Mouse (Mus musculus): ENCODE measurements around the gene Sh3bgr. TPM values are rescaled to one million over a fixed set of nuclear protein-coding genes. Genes with fewer than 3 reads are reported as not detected.
A peak's percentile ranks its signal among the peaks of the same experiment; 100 is the strongest.

The Sh3bgr gene
- total RNA-seq (2014; fragmentation: Nextera tagmentation) (2.6 TPM in 1 of 2 replicates, not detected in the other), total RNA-seq (2017) (not detected in 2 replicates)

DNA sequence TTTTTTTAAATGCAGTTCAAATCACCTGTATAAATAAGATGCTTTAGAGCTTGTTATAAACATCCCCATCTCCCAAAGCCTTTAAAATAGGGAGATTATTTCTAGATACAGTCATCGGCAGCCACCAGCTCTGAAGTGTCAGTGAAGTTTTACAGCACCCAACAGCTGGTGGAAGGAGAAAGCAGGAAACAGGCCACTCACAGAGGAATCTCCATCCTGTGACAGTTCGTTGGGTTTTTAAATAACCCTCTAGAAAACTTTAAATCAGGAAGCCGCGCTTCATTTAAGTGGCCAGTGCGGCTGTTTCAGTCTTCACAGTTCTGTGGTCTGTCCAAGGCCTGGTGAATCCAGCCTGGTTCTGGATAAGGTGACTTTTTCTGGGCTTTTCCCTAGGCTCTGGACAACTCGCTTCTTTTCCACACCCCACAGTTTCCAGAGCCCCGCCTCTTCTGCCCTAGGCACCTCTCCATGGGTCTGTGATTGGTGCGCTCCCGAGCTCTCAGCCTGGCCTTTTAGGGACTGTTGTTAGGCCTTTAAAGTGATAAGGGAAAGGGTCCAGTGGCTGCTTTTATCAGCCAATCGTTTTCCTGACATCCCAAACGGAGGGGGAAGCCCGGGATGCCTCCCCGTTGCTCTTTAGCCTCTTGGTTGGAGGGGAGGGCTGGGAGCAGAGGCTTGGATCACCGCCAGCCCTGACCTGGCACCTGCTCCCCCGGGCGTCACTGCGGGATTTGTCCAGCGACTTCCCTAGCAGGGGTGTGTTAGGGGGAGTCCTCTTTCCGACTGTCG is at the start of gene Sh3bgr:
TSS of gene Sh3bgr (plus strand) at position 538 of the 789 bp plus-strand sequence.
- ATAC-seq (replicated peaks; ENCODE audit: low FRiP score, low TSS enrichment, poor library complexity, severe bottlenecking): peak; percentile 23; the same call in 1 of the 2 replicates

DNA sequence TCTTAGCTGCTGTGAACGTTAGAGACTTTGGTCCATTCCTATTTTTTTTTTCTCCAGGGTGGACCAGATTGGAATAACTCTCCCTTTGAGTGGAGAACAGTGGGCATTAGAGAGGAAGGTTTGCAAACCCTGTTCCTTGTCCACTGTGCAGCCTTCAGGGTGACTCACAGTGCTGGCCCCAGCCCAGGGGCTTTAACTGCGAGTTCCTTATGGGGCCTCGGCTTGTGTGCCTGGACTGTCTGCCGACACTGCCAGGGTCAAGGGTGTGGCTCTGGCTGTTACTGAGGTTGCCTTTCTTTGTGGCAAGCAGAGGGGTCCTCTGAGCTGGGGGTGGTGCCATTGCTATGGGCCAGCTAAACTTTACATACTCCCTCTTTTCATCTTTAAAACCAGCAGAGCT is 49.3 kb upstream of the Sh3bgr start:
- no peak for ATAC-seq (replicated peaks; ENCODE audit: low FRiP score, low TSS enrichment, poor library complexity, severe bottlenecking)

DNA sequence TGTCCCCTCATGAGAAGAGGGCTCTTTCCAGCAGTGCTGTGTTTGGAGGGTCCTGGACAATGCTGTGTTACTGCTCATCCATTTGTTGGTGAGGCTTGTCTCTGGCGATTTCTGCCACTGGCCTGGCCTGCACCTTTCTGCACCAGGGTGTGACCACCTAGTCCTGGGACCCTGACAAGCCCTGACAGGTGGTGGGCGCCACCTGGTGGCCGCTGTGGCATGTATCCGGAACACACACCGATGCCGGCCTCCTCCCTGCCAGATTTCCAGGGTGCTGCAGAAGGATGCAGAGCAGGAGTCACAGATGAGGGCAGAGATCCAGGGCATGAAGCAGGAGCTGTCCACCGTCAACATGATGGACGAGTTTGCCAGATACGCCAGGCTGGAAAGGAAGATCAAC is 48.7 kb upstream of the Sh3bgr start:
- ATAC-seq (replicated peaks; ENCODE audit: low FRiP score, low TSS enrichment, poor library complexity, severe bottlenecking): peak; percentile 83

DNA sequence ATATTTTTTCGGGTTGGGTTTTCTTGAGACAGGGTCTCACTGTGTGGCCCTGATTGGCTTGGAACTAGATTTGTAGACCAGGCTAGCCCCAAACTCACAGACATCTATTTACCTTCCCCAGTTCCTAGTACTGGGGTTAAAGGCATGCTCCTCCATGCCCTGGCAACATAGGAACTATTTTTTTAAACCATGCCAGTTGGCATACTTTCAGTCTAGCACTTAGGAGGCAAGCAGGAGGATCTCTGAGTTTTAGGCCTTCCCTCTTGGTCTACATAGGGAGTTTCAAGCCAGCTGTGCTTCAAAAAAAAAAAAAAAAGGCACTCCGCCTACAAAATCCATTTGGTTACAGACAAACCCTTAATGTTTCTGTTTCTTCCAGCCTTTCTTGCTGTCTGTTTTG is 45.8 kb upstream of the Sh3bgr start:
- ATAC-seq (replicated peaks; ENCODE audit: low FRiP score, low TSS enrichment, poor library complexity, severe bottlenecking): no peak

GRCm38 (mm10) chr16:96156019-96156418 is 44.2 kb upstream of the Sh3bgr start:
- ATAC-seq (replicated peaks; ENCODE audit: low FRiP score, low TSS enrichment, poor library complexity, severe bottlenecking): no peak

DNA sequence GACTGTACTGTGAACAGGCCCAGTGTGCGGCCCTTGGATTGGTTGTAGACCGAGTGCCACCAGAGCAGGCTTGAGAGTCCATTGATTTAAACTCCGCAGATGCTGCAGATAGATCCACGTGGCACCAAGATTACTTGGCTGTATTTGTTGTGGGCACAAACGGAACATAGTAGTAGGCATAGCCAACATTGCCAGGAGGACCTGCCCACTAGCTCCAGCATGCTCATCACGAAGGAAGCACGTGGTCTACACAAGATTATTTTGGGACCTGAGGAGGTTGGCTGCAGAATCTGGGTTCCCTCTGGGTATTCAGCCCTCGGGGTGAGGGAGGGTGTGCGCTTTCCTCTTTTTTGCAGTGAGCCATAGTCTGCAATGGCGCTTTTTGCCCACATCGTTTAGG is 43.1 kb upstream of the Sh3bgr start:
- no peak for ATAC-seq (replicated peaks; ENCODE audit: low FRiP score, low TSS enrichment, poor library complexity, severe bottlenecking)

GRCm38 (mm10) chr16:96158511-96159080 is 41.7 kb upstream of the Sh3bgr start:
- peak; percentile 4; the same call in 1 of the 2 replicates for ATAC-seq (replicated peaks; ENCODE audit: low FRiP score, low TSS enrichment, poor library complexity, severe bottlenecking)

DNA sequence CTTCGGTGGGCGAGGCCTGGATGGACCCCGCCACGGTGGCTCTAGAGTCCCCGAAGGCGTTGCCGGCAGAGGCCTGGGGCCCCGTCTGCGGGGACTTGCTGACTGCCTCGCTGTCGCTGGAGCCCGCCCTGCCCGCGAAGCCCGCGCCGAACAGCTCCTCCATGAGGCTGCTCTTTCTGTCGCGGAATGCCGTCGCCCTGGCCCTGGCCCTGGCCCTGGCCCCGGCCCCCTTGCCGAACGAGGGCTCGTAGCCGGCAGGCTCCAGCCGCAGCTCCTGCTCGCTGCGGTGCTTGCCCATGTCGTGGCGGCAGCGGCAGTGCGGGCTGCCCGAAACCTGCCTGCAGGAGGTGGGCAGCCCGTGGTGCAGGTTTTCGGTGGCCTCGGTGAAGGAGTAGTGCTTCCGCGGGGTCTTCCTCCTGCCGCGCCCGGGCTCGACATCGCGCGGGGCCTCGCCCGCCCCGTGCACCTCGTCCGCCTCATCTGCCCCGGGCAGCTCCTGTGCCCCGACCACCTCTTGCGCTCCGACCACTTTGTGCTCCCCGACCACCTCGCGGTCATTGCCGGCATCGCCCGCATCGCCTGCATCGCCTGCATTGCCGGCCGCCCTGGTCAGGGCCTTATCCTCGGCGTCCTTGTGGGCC is 41.0 kb upstream of the Sh3bgr start:
- ATAC-seq (replicated peaks; ENCODE audit: low FRiP score, low TSS enrichment, poor library complexity, severe bottlenecking): peak; percentile 82

DNA sequence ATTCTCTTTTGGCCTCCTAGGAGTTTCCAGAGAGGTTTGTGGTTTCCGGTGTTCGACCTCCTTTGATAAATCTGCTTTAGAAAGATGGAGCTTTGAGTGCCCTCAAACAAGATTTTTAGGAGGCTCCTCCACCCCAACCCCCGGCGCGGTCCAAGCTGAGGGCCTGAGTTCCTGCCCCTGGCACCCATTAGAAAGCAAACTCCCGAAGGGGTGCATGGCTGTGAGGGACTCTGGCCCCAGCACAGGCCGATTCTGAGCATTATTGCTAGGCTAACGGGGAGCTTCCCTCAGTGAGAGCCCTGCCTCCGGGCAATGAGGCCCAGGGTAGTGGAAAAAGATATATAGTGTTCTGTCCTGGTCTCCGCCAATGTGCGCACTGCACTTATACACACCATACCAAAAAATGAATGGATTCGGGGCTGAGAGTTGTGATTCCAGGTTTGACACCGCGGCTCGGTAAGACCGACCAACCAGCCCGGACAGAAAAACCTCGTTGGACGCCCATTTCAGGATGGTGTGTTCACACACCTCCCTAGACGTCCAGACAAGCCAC is 40.4 kb upstream of the Sh3bgr start:
- ATAC-seq (replicated peaks; ENCODE audit: low FRiP score, low TSS enrichment, poor library complexity, severe bottlenecking): no peak

- no peak for ATAC-seq (replicated peaks; ENCODE audit: low FRiP score, low TSS enrichment, poor library complexity, severe bottlenecking)
These were observed 39.3 kb upstream of the Sh3bgr start for GRCm38 (mm10) chr16:96160927-96161326.

DNA sequence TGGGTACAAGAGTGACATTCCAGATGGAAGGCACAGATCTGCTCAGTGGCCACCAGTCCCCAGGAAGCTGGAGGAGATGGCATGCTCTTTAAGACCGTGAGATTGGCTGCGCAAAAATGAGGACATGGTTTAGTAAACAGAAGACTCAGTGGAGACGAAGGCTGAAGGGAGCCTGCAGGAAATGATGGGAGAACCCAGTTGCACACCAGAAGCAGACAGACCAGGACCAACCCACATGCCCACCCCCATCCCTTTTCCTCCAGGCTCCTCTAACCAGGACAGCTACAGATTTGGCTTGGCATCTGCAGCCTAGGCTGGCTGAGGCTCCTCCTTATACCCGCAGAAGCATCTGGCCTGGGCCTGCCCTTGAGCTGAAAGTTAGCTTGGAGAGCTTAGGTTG is 38.9 kb upstream of the Sh3bgr start:
- no peak for ATAC-seq (replicated peaks; ENCODE audit: low FRiP score, low TSS enrichment, poor library complexity, severe bottlenecking)

- ATAC-seq (replicated peaks; ENCODE audit: low FRiP score, low TSS enrichment, poor library complexity, severe bottlenecking): no peak
These were observed 34.5 kb upstream of the Sh3bgr start for GRCm38 (mm10) chr16:96165723-96166264.

DNA sequence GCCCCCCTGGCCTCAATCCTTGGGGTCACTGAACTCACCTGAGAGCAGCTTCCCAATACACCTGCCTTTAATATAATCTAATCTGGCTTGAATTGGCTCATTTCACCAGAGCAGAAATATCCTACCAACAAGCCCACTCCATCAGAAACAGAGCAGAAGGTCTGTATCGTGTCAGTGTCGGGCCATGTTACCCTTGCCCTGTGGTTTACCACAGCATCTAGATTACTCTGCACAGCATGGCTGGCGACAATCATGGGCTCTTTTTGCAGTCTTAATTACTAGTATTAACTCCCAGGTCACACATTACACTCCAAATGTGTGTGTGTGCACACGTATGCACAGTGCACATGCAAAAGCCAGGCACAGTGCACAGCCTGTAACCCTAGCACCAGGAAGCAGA is 31.4 kb upstream of the Sh3bgr start:
- ATAC-seq (replicated peaks; ENCODE audit: low FRiP score, low TSS enrichment, poor library complexity, severe bottlenecking): peak; percentile 72

- no peak for ATAC-seq (replicated peaks; ENCODE audit: low FRiP score, low TSS enrichment, poor library complexity, severe bottlenecking)
These were observed 26.6 kb upstream of the Sh3bgr start for GRCm38 (mm10) chr16:96173648-96174047.

DNA sequence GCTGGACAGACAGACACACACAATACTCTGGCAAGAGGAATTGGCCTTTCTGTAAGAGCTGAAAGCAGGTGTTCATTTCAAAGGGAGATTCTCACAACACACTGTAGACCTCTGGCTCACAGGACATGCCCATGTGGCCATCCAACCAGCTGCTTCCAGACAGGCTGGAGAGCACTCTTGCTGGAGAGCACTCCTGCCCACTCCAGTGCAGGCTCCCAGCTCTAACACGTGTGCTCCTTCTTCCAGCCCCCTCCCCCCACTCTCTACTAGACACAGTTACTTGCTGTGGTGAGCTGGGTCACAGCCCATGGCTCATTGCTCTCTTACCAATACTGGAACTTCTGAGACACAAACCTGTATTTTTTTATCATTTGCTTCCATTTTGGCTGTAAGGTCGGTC is 24.9 kb upstream of the Sh3bgr start:
- ATAC-seq (replicated peaks; ENCODE audit: low FRiP score, low TSS enrichment, poor library complexity, severe bottlenecking): no peak

GRCm38 (mm10) chr16:96179156-96179555 is 21.1 kb upstream of the Sh3bgr start:
- ATAC-seq (replicated peaks; ENCODE audit: low FRiP score, low TSS enrichment, poor library complexity, severe bottlenecking): no peak

DNA sequence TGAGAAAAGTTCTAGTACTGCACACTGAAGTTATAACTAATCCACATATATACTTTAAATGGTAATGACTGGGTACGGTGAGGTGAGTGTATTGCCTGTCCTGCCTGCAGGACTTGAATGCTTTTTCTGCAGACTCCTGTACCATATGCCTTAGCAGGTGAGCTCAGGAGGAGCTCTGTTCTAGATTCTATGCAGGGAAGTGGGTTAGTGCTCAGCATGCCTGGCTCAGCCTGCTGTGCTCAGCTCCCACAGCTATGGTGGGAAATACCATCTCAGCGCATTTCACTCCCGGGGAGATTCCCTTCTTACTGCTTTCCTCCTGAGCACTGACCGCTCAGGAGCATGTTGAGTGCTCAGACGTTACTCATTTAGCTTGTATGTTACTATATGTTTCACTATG is 12.6 kb upstream of the Sh3bgr start:
- no peak for ATAC-seq (replicated peaks; ENCODE audit: low FRiP score, low TSS enrichment, poor library complexity, severe bottlenecking)

GRCm38 (mm10) chr16:96191531-96192506 is 8.4 kb upstream of the Sh3bgr start, which contains the start of gene Lca5l:
TSS of gene Lca5l (minus strand) at chr16:96192271.
- ATAC-seq (replicated peaks; ENCODE audit: low FRiP score, low TSS enrichment, poor library complexity, severe bottlenecking): peak; percentile 96

DNA sequence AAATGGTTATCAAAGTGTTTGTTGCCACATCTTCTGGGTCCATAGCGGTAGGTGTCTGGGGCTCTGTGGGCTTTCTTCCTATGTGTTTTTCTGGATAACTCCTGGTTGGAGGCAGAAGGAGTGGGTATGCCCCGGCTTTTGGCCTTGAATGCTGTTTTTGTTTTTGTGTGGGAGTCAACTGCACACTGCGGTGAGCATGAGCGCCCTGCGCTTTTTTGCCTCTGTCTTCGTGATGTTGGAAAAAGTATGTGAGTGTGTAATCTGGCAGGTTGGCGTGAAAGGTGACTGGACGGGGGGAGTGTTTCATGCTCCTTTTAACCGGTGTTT is 415 bp downstream of the Sh3bgr start:
- ATAC-seq (replicated peaks; ENCODE audit: low FRiP score, low TSS enrichment, poor library complexity, severe bottlenecking): no peak
